Mouse (Mus musculus) liver, postnatal 0 days (tissue): ENCODE measurements around the gene Rbm47. TPM values are rescaled to one million over a fixed set of nuclear protein-coding genes. Genes with fewer than 3 reads are reported as not detected.
"Not testable (repeated sequence)": the region's sequence is repeated elsewhere in the genome, so short reads cannot be mapped to it uniquely, and the experiment has no call there.

ENCODE experiments used
- ATAC-seq: fragments of 200-750 bp; cut with Nextera tagmentation; 2 replicates; pipeline ENCODE4 v1.8.0; 2017; ENCODE audit warnings: mild to moderate bottlenecking, moderate library complexity
- DNase-seq: peaks from one replicate; pipeline ENCODE4 v3.0.0-alpha.2; 2016
- H3K27ac ChIP-seq: fragments of 300-500 bp; sonication (generic); 2 replicates; pipeline ENCODE4 v1.5.1; 2014; ENCODE audit warnings: antibody characterized with exemption, moderate library complexity, mild to moderate bottlenecking, low read depth
- H3K27me3 ChIP-seq: fragments of 300-500 bp; sonication (generic); 2 replicates; pipeline ENCODE4 v1.6.1; 2014; ENCODE audit warnings: low read length, control low read depth, mixed read lengths; ENCODE audit not compliant: insufficient read depth
- H3K36me3 ChIP-seq: fragments of 300-500 bp; sonication (generic); replicated peaks from 2 replicates; pipeline ENCODE4 v1.6.1; 2014; ENCODE audit warnings: mild to moderate bottlenecking, control low read depth, low read length, moderate library complexity, mixed read lengths; ENCODE audit not compliant: insufficient read depth
- H3K4me1 ChIP-seq: fragments of 300-500 bp; sonication (generic); 2 replicates; pipeline ENCODE4 v1.6.1; 2014; ENCODE audit warnings: antibody characterized with exemption, mild to moderate bottlenecking, control low read depth; ENCODE audit not compliant: insufficient read depth
- H3K4me2 ChIP-seq: fragments of 300-500 bp; sonication (generic); 2 replicates; pipeline ENCODE4 v1.6.1; 2014; ENCODE audit warnings: low read depth, mild to moderate bottlenecking, low read length, moderate library complexity, mixed read lengths
- H3K4me3 ChIP-seq: fragments of 300-500 bp; sonication (generic); 2 replicates; pipeline ENCODE4 v1.5.1; 2014; ENCODE audit warnings: low read depth, low read length
- H3K9ac ChIP-seq: fragments of 300-500 bp; sonication (generic); replicated peaks from 2 replicates; pipeline ENCODE4 v1.6.1; 2014; ENCODE audit warnings: mild to moderate bottlenecking, moderate library complexity
- H3K9me3 ChIP-seq: fragments of 300-500 bp; sonication (generic); 2 replicates; pipeline ENCODE4 v1.6.1; 2016; ENCODE audit warnings: mild to moderate bottlenecking, control low read depth, low read length, mixed read lengths
- CTCF ChIP-seq: sonication (generic); IDR thresholded peaks from 2 replicates; pipeline ENCODE4 v1.5.1; 2016; ENCODE audit warnings: antibody characterized with exemption, low read depth
- EP300 ChIP-seq: IDR thresholded peaks from 2 replicates; pipeline ENCODE4 v1.6.1; 2016; ENCODE audit warnings: antibody characterized with exemption, low read depth, mild to moderate bottlenecking
- WGBS: fragments of 180-500 bp; shearing (Covaris S2); extraction: QIAGEN DNeasy Blood & Tissue Kit; methylation state at CpG from one replicate; pipeline ENCODE4 v1.1.7; 2014; ENCODE audit not compliant: insufficient replicate concordance; 5-methylcytosine and 5-hydroxymethylcytosine counted together
- polyA plus RNA-seq: library from polyadenylated mRNA; unstranded; fragments of >200 nt; fragmentation: Nextera tagmentation; extraction: Ambion mirVana; gene quantifications from 2 replicates; pipeline ENCODE4 v1.2.1, GENCODE M21; 2015

The Rbm47 gene
- polyA plus RNA-seq, 1 experiment from 2014 or later = 22.8 TPM

DNA sequence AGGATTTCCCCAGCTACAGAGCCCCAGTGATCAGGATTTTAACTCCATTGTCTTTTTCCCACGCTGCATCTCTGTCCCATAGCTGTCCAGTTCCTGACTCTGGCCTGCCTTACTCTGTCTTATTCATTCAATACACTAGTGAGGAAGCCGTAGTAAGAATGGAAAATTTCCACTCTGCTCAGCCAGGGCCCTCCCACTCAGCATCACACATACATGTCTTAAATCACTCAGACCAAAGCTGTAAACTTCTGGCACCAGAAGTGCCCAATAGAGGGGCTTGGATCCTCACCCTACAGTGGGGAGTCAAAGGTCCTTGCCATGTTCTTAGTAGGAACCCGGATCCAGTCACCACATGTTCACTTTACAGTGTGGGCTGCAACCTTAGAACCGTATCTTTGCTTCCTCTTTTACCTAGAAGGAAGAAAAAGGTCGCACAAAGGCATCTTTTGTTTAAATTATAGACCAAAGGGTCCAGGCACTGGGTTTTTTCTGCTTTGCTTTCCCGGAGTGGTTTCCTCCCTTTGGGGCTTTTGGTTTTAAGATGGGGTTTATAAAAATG is 172.3 kb downstream of the Rbm47 start:
- WGBS = 40% methylated on average over 6 of the region's 6 CpGs

DNA sequence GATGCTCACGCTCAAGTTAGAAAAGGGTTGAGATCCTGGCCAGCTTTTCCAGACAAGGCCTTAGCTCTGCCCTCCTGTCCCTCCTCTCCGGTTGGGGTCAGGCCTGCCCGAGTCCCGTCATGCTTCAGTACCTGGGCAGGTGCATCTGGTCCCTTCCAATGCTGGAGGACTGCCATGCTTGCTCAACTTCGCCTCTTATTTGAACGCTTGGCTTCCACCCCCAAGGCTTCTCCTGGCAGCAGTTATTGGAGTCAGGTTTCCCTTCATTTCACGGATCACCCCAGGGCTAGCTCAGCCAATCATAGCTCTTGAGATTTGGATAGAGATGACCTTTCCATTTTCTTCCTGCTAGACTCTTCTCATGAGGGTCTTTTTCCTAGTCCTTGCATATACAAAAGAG is 172.8 kb downstream of the Rbm47 start:
- no peak for DNase-seq

More for the DNA sequence above, 172.3 kb downstream of the Rbm47 start:
- DNase-seq = no peak
- H3K36me3 ChIP-seq = no peaks in the 10 kb centered on the region
- no peak overlapping the region for H3K27ac ChIP-seq
- H3K4me3 ChIP-seq = no peak overlapping the region
- no peaks in the 10 kb centered on the region for H3K27me3 ChIP-seq
- H3K4me2 ChIP-seq = no peak overlapping the region
- no peak overlapping the region for H3K9ac ChIP-seq
- TF ChIP-seq CTCF (no peak), EP300 (no peak)
- no peaks in the 10 kb centered on the region for H3K9me3 ChIP-seq
- no peak for ATAC-seq
- H3K4me1 ChIP-seq = peaks cover 7% of the 10 kb centered on the region; the same call in 1 of the 2 replicates

DNA sequence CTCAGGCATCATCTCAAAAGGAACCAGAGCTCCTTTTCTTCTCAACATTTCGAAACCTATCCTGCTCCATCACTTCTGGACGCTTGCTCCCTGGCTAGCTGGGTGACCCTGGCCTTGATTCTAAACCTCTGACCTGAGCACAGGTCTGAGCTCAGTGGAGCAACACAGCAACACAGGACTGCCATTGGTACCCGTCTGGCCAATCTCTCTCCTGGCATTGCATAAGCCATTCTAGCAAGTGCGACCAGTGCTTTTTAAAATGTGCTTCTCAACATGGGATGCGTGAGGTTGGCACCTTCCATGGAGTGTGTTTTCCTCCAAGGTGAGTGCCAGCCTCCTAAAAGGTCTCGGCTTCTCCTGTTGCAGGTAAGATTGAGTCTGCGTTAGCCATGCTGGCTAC is 173.8 kb downstream of the Rbm47 start:
- ATAC-seq = no peak
- no peaks in the 10 kb centered on the region for H3K9me3 ChIP-seq
- H3K27ac ChIP-seq = no peak overlapping the region
- no peak overlapping the region for H3K4me3 ChIP-seq
- TF ChIP-seq EP300 = no peak
- no peak for TF ChIP-seq CTCF
- no peaks in the 10 kb centered on the region for H3K27me3 ChIP-seq
- DNase-seq = no peak
- H3K36me3 ChIP-seq = no peaks in the 10 kb centered on the region
- 82% methylated on average over 7 of the region's 7 CpGs for WGBS
- H3K4me1 ChIP-seq = peaks cover under 1% of the 10 kb centered on the region; the same call in 1 of the 2 replicates
- no peak overlapping the region for H3K9ac ChIP-seq
- no peak overlapping the region for H3K4me2 ChIP-seq

More for the DNA sequence above, 172.8 kb downstream of the Rbm47 start:
- WGBS = 75% methylated on average over 7 of the region's 7 CpGs
- Histone ChIP-seq H3K4me2 (no peak overlapping the region), H3K9me3 (no peaks in the 10 kb centered on the region), H3K27ac (no peak overlapping the region), H3K36me3 (no peaks in the 10 kb centered on the region), H3K4me1 (peaks cover 5% of the 10 kb centered on the region; the same call in 1 of the 2 replicates), H3K27me3 (no peaks in the 10 kb centered on the region), H3K9ac (no peak overlapping the region), H3K4me3 (no peak overlapping the region)
- ATAC-seq = 0 out of 2 replicates have a peak, but pooled peaks have one; percentile 21
- TF ChIP-seq CTCF (no peak), EP300 (no peak)

DNA sequence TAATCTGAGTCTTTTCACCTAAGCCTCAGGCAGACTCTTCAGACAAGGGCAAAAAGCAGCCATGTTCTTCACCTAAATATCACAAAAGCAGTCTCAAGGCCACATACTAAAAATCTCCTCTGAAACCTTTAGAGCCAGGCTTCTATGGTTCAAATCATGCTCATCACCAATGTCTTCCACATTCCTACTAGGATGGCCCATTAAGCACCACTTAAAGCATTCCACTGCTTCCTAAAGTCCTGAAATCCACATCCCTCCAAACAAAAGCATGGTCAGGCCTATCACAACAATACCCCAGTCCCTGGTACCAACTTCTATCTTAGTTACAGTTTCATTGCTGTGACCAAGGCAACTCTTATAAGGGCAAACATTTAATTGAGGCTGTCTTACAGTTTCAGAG is 175.1 kb downstream of the Rbm47 start:
- ATAC-seq (no peak), DNase-seq (no peak)
- Histone ChIP-seq H3K9me3 (no peaks in the 10 kb centered on the region), H3K36me3 (no peaks in the 10 kb centered on the region), H3K4me1 (no peaks in the 10 kb centered on the region), H3K27me3 (no peaks in the 10 kb centered on the region), H3K27ac (no peak overlapping the region), H3K4me2 (no peak overlapping the region), H3K9ac (no peak overlapping the region), H3K4me3 (no peak overlapping the region)
- TF ChIP-seq CTCF (no peak), EP300 (no peak)

DNA sequence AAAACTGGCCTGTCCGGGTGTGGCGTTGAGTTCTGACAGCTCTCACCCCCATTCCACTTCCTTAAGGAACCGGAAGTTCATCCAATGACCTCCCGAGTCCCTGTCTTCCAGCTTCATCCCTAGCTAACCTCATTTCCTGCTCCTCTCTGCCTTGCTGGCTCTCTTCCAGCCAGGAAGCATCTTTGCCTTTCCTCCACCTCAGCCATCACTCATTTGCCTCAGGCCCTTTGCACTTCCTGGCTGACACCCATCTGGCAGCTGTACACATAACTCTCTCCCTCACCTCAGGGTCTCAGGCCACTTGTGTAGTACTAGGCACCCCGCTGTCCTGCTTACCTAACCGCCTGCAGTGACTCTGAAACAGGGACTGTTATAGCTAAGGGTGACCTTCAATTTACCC is 178.3 kb downstream of the Rbm47 start:
- no peaks in the 10 kb centered on the region for H3K27me3 ChIP-seq
- H3K27ac ChIP-seq = no peak overlapping the region
- H3K4me3 ChIP-seq = no peak overlapping the region
- 79% methylated on average over 6 of the region's 6 CpGs for WGBS
- TF ChIP-seq EP300 (no peak), CTCF (no peak)
- no peak overlapping the region for H3K4me2 ChIP-seq
- H3K4me1 ChIP-seq = no peaks in the 10 kb centered on the region
- DNase-seq (no peak), ATAC-seq (no peak)
- no peaks in the 10 kb centered on the region for H3K9me3 ChIP-seq
- no peak overlapping the region for H3K9ac ChIP-seq
- no peaks in the 10 kb centered on the region for H3K36me3 ChIP-seq

DNA sequence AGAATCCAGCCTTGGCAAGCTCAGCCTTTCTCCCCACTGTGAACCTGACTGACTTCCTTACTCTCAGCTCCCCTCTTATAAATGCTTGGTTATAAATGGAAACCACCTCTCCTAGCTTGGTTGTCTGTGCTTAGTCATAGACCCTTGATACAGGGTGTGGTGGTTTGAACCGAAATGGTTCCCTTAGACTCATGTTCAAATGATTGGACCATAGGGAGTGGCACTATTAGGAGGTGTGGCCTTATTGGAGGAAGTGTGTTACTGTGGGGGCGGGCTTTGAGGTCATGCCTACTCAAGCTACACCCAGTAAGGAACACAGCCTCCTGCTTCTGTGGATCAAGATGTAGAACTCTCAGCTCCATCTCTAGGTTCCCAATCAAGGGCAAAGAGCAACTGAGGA is 181.7 kb downstream of the Rbm47 start:
- no peak overlapping the region for H3K4me2 ChIP-seq
- H3K4me1 ChIP-seq = peaks cover 3% of the 10 kb centered on the region; the same call in 1 of the 2 replicates
- DNase-seq (no peak), ATAC-seq (peak; percentile 40; the same call in 1 of the 2 replicates)
- H3K9me3 ChIP-seq = no peaks in the 10 kb centered on the region
- H3K27me3 ChIP-seq = no peaks in the 10 kb centered on the region
- H3K36me3 ChIP-seq = no peaks in the 10 kb centered on the region
- 64% methylated on average over 2 of the region's 2 CpGs for WGBS
- H3K4me3 ChIP-seq = no peak overlapping the region
- TF ChIP-seq CTCF (no peak), EP300 (no peak)
- no peak overlapping the region for H3K27ac ChIP-seq
- no peak overlapping the region for H3K9ac ChIP-seq

DNA sequence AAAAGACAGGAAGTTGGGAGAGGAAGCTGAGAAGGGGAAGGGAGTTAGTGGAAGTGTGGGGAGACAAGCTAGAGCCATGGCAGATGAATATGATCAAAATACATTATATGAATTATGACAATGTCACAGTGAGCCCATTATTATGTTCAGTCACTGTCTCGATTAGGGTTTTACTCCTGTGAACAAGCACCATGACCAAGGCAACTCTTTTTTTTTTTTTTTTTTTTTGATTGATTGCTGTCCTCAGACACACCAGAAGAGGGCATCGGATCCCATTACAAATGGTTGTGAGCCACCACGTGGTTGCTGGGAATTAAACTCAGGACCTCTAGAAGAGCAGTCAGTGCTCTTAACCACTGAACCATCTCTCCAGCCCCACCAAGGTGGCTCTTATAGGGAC is 185.9 kb downstream of the Rbm47 start:
- not testable (repeated sequence) for H3K9ac ChIP-seq, H3K36me3 ChIP-seq, H3K4me1 ChIP-seq, H3K4me2 ChIP-seq, DNase-seq, H3K27me3 ChIP-seq, ATAC-seq, H3K4me3 ChIP-seq, H3K27ac ChIP-seq, H3K9me3 ChIP-seq
- 70% methylated on average over 3 of the region's 3 CpGs for WGBS
